Mouse (Mus musculus) activated CD4-positive, CD25-positive, alpha-beta regulatory T cell, adult 4 months (primary cell): Measurements from ENCODE around the gene Oit1. TPM values are rescaled to one million over a fixed set of nuclear protein-coding genes. Genes with fewer than 3 reads are reported as not detected.

Experiments
- ATAC-seq: one replicate; pipeline ENCODE4 v1.8.0; 2017
- polyA plus RNA-seq, 2 experiments: library from polyadenylated mRNA; unstranded; fragments of 100-300 nt; shearing (Covaris generic); gene quantifications; one replicate each; pipeline ENCODE4 v1.2.1; 2017

Gene Oit1
- not detected for polyA plus RNA-seq

- no peak for ATAC-seq
These were observed at the start of gene Oit1 for GRCm38 (mm10) chr14:8378685-8379313. TSS of gene Oit1 (minus strand) at chr14:8378754.

DNA sequence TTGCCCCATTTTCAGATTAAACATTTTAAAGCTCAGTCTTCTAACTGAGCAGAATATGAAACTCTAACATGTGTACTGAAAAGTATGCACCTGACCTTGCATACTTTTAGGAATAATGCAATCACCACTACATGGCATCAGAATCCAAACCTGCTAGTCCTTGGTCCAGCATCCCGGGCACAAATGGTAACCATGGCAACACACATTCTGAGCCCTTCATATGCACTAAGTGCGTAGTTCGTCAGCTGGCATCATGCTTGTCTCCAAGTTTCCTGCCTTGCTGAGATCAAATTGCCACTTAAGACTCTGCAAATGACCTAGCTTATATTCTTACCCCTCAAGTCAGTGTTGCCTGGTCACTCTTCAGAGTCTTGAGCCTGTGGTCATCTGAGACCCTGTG lies 44.3 kb upstream of the Oit1 start:
- ATAC-seq, result no peak

GRCm38 (mm10) chr14:8421199-8421787 lies 42.7 kb upstream of the Oit1 start:
- ATAC-seq, result no peak

DNA sequence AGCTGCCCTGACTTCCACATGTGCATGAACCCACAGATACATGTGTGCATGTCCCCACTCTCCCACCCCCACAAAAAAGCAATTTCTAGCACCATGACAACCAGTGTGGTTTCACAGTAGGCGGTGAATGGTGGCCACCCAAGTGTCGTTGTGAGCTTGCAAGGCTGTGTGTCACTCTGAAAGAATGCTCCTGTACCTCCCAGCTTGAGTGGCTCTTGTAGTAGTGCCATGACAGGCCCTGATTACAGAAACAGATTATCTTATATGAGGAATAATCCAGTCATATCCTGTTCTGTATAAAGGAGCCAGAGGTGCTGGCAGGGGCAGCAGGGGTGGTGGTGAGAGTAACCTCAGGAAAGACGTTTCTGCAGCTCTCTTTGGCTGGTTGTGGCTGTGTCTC lies 40.1 kb upstream of the Oit1 start:
- ATAC-seq, result no peak

- no peak for ATAC-seq
These were observed 27.4 kb upstream of the Oit1 start for GRCm38 (mm10) chr14:8405946-8406345.

DNA sequence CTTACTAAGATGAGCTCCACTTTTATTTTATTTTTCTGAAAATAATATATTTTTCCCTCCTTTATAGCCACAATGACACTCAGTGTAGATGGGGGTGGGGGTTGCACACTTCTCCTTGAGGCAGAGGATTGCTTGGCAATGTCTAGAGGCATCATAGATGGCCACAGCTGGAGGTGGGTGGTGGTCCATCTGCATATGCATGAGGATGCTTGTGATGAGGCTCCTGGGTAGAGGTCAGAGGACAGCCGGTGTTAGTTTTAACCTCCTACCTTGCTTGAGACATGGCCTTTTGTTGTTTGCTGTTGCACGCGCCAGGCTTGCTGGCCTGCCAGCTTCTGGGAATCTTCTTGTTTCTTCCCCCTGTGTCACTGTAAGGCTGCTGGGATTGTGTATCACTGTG lies 24.8 kb upstream of the Oit1 start:
- ATAC-seq, result no peak

DNA sequence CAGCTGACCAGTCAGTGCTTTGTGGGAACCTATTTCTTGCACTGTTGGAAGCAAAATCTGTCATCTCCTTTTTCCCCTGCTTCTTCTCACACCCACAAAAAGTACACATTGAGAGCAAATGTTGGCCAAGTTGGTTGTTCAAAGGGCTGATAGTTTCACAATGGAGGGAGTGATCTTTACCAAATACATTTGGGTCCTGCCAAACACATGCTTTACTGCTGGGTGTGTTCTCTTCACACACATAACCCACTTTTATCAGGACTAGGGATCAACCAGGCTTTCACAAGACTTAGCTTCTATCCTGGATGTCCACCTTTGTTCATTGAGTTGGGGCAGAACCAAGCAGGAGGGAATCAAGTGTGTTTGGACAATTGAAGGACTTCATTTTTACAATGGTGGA lies 20.0 kb upstream of the Oit1 start:
- no peak for ATAC-seq

DNA sequence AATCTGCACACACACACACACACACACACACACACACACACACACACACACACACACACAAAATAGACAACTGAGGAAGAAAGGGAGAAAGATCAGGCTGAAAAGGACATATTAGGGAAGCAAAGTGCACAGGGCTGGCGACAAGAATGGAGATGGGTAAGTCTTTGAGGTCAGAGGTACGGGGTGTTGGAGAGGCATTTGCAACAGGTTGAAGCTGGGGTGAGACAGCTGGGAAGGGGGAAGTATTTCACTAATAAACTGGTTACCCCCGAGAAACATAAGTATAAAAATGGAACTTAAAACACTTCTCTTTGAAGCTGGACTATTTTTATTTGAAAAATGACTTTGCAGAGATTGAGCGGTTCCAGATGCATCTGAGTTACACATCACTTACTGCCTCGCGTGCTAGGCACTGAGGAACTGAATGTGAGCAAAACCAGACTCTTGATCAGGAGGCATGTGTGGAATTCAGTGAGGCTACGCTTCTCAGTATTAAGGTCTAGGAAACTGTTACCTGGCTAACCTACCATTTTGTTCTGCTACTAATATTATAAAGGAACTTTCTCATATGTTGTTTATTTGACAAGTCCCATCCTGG lies 17.2 kb upstream of the Oit1 start:
- ATAC-seq, result no peak

- no peak for ATAC-seq
These were observed 13.7 kb upstream of the Oit1 start for GRCm38 (mm10) chr14:8392181-8392825.

- no peak for ATAC-seq
These were observed 9.2 kb downstream of the Oit1 start for GRCm38 (mm10) chr14:8369394-8369793.

DNA sequence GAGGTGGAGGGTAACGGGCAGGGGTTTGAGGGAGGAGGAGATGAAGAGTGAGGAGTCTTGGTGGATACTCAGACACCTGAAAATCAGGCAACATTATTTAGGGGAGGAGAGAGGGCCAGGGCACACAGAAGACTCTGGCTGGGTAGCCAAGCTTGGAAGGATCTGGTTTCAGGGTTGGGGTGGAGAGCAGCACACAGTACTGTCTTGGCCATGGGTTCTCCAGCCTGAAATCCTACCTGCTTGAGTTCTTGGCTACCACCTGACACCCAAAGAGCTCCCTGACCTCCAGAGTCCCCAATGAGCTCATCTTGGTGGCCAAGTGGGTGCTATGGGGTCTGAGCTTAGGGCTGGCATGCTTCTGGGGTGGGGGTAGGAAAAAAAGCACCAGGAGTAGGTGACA lies 9.7 kb downstream of the Oit1 start:
- ATAC-seq, result no peak

DNA sequence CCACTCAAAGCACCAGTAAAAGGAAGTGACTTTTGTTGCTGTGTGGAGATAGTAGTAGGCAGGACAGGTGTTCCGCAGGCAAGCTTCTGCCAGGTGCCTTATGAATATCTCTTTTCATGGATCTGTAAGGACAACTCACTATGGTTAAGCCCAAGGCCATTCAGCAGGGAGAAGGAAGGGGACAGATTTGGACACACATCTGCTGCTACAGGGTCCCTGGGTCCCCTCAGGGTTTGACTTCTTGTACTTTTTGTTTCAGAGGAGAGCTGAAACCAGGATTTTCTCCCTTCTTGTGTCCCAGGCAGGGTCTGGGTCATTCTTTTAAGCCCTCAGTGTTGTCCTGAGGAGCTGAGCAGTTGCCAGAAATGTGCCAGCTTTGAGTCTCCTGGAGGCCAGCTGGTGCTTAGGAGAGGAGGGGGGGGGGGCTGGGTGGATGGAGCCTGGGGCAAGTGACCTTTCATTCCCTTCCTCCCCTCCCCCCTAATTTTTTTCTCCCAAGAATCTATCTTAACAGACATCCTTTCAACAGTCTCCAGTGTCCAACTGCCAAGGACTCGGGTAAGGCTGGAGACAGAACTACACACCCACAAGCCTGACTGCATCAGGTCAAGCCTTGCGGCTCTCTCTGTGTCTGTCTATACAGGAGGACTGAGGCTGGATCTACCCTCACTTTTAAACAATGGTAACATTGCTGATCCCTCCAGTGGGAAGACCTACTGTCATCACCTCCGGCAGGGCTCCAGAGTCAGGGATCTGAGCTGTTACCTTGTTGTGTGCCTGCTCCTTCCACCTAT lies 10.6 kb downstream of the Oit1 start:
- no peak for ATAC-seq

- ATAC-seq, result no peak
These were observed 11.4 kb downstream of the Oit1 start for GRCm38 (mm10) chr14:8367121-8367520.

GRCm38 (mm10) chr14:8365833-8366232 lies 12.7 kb downstream of the Oit1 start:
- no peak for ATAC-seq

- ATAC-seq, result no peak
These were observed 21.7 kb downstream of the Oit1 start for GRCm38 (mm10) chr14:8356836-8357235.

DNA sequence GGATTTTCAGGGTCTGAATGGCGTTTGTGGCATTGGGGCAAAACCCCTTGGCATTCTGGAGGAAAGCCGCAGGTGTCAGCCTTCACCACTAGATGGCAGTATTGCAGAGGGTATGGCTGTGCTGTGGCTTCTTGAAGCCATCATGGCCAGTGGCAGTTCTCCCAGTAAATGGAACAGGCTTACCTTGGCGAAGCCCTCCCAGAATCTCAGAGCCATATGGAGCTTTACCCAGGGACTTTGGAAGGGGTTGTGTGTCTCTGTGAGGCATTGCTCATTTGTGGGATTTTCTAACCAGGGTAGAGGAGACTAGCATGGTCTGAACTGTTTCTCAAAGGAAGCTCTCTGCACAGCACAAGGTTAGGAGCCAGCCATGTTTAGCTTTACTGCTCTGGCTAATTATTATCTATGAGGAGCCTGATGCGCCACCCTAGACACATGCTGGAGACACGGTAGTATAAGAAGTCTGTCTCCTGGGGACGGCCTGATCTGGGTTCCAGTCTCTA lies 22.5 kb downstream of the Oit1 start:
- no peak for ATAC-seq

- no peak for ATAC-seq
These were observed 29.6 kb downstream of the Oit1 start for GRCm38 (mm10) chr14:8348927-8349326.

DNA sequence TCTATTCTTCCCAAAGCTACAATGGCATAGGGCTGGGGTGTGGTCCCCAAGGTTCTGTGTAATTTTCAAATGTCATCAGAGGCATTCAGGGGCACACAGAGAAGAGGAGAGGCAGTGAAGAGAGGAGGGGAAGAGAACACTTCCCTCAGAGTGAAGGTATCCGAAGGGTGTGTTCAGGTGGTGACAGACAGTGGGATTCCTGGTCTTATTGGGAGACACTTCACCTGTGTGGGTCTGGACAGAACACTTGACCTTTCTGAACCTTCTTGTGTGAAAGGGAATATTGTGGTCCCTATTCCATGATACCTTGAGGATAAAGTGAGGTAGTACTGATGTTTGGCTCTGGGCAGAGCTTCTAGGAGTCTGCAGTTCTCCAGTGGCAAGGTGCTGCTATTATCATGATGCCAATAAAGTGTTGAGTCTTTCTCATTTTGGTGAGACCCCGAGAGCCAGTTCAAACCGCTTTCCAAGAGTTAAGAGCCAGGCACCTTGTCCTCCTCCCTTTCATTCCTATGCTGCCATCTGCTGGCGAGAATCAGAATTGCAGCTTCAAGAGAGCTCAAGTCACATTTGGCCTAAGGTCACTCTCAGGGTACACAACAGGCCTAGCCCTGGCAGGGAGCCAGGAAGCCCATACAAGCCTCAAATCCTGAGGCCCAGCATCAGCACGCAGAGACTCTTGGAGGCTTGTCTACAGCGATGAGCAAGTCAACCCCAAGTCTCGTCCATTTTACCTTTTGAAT lies 32.1 kb downstream of the Oit1 start:
- ATAC-seq, result no peak

DNA sequence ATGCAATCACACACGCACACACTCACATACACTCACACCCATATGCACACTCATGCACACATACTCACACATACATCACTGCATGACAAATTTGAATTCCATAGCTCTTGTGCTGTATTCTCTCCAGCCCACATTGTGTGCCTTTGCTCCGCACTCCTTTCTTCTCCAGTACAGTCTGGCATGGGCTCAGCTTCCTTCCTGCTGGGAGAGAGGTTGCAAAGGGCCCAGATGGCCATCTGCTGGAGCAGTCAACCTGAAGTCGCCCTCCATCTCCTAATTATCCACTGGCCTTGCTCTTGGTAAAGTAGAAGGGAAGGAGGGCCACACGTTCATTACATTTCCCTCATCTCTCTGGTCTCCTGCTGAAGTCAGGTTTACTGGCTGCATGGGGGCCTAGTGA lies 33.0 kb downstream of the Oit1 start:
- ATAC-seq, result no peak

DNA sequence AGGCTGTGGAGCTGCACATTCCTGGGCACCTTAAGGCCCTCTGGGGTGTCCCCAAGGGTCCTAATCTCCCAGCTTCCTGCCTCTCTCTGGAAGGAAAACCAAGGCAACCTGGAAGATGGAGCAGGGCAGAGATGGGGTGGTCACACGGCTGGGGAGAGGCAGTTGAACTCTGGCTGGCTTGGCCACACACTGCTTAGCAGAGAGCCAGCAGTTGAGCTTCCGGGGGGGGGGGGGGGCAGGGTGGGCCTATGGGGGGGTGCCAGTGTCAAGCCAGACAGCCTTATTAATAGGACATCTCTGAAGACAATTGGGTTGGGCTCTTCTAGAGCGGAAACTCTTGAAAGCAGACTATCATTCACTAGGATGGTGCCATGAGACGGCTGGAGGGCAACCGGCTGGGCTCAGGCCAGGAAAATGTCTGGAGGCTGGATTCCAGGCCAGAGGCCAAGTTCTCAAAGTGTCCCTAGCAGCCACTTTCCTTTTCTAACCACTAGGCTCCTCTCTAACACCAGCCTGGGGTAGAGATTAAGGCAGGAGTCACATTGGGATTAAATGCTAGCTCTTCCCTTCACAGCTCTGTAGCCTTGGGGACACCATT lies 35.9 kb downstream of the Oit1 start:
- ATAC-seq, result no peak

DNA sequence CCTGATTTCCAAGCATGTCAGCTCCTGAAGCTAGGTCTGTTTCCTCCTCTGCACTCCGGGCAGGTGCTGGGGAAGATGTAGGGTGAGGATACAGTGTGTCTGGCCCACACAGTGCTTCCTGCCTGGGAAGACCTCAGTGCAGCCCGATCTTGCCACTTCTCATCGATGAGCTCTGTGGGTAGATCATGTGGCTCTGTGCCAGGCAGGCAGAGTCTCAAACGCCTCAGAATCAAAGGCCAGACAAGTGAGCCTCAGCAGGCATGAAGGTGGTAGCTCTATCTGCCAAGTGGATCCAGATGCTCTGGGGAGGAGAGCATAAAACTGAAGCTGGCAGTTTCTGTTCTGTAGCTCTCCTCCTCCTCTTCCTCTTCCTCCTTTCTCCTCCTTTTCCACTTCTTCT lies 38.3 kb downstream of the Oit1 start:
- no peak for ATAC-seq

DNA sequence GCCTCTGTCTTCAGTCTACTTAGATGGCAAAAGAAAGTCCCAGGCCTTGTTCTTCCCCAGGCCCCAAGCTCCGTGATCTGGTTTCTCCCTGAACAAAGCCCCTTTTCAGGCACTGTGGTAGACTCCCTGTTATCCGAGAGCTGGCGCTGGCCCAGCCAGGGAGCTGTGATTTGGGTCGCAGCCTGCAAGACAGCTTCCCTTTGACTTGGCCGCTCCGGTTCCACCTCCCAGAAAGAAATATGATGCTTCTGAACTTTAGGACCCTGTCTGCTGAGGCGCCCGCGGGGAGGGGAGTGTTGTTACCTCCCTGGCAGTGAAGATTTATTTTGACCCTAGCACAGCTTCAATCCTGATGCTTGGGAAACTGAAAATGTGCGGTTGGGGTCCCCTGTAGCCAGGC lies 42.6 kb downstream of the Oit1 start:
- ATAC-seq, result no peak
